ENCODE assay signal across 10 mouse cellular contexts in genomic region chr8:123408586-123409544, GRCm38 (mm10). TPM values are rescaled to one million over a fixed set of nuclear protein-coding genes. Genes with fewer than 3 reads are reported as not detected.
A peak's percentile ranks its signal among the peaks of the same experiment; 100 is the strongest.
DNase-seq lines count a peak whose midpoint lies in the region; ATAC-seq lines count a peak whose summit lies in the region.
"Had no signal": no experiment of that assay in that cellular context is flagged by ENCODE, and none has a peak within 500 bp of the region (broad histone marks: within the 10 kb centered on the region; RNA-seq: fewer than 3 reads in every experiment).

No protein-coding gene starts in this region.

- peaks cover 80% of the 10 kb centered on the region for H3K4me1 ChIP-seq in liver, embryonic 12.5 days

- H3K27ac ChIP-seq in liver, embryonic 12.5 days, result no peak overlapping the region
- H3K27ac ChIP-seq: limb, embryonic 12.5 days had no signal

- no peaks in the 10 kb centered on the region for H3K9me3 ChIP-seq in liver, embryonic 12.5 days (replicated peaks)
- H3K9me3 ChIP-seq: limb, embryonic 12.5 days had no signal

- H3K9ac ChIP-seq in liver, embryonic 12.5 days, result 0 out of 2 replicates have a peak overlapping the region, but pooled peaks have one; percentile 5
- H3K9ac ChIP-seq: limb, embryonic 12.5 days had no signal

- H3K4me3 ChIP-seq in liver, embryonic 12.5 days, result no peak overlapping the region
- H3K4me3 ChIP-seq: limb, embryonic 12.5 days had no signal

- peak; percentile 55 for DNase-seq in ovary, postnatal 36 days (ENCODE audit: low spot score)
- DNase-seq in ovary, postnatal 14 days (ENCODE audit: low spot score), result no peak
- DNase-seq in spleen, postnatal 36 days (ENCODE audit: low spot score in 2 of 2), result peak; percentile 27 to 44
- no peak for DNase-seq in left cerebral cortex, postnatal 4 days
- no peak for DNase-seq in heart, postnatal 14 days
- DNase-seq in thymus, adult 18-20 months, result no peak
- DNase-seq: right cerebral cortex, adult 18-20 months had no signal

- H3K27me3 ChIP-seq in liver, embryonic 12.5 days (replicated peaks), result peaks cover 60% of the 10 kb centered on the region

- WGBS in liver, embryonic 12.5 days (ENCODE audit: insufficient replicate concordance), result 28% methylated on average over 9 of the region's 9 CpGs

- ATAC-seq in erythroblast, adult 5-6 weeks (replicated peaks; ENCODE audit: low FRiP score, poor library complexity, severe bottlenecking), result peak; percentile 71
- peak; percentile 60 for ATAC-seq in liver, embryonic 12.5 days

- intact Hi-C loops in left cerebral cortex, postnatal 4 days (cut with DNase I), result no loop called here
- intact Hi-C loops in heart, postnatal 14 days (cut with DNase I), result no loop called here

- no peaks in the 10 kb centered on the region for H3K36me3 ChIP-seq in liver, embryonic 12.5 days
- H3K36me3 ChIP-seq: limb, embryonic 12.5 days had no signal

- H3K4me2 ChIP-seq in liver, embryonic 12.5 days, result 0 out of 2 replicates have a peak overlapping the region, but pooled peaks have one; percentile 21
- H3K4me2 ChIP-seq: limb, embryonic 12.5 days had no signal

RNA-seq across cellular contexts. Expression of gene Mc1r, which starts 2.0 kb away (rescaled TPM):
- not detected in 2 replicates for total RNA-seq in erythroblast, adult 5-6 weeks (2015; ENCODE audit: low replicate concordance)
- not detected in 2 replicates for total RNA-seq in erythroblast, adult 5-6 weeks (2017; ENCODE audit: low replicate concordance)
- polyA plus RNA-seq in liver, embryonic 12.5 days (2016; fragmentation: Nextera tagmentation; extraction: Ambion mirVana), result not detected in 2 replicates
- not detected for total RNA-seq in left cerebral cortex, postnatal 4 days (2021)
- total RNA-seq in heart, postnatal 14 days (2021), result not detected
- polyA plus RNA-seq: limb, embryonic 12.5 days had no signal

RNA-seq across cellular contexts. Expression of gene Tubb3, which starts 2.4 kb away (rescaled TPM):
- total RNA-seq in erythroblast, adult 5-6 weeks (2015; ENCODE audit: low replicate concordance), result 3.8 TPM in 1 of 2 replicates, not detected in the other
- total RNA-seq in erythroblast, adult 5-6 weeks (2017; ENCODE audit: low replicate concordance), result not detected in 2 replicates
- polyA plus RNA-seq in liver, embryonic 12.5 days (2016; fragmentation: Nextera tagmentation; extraction: Ambion mirVana), result 0.41 and 0.76 TPM in 2 replicates
- total RNA-seq in left cerebral cortex, postnatal 4 days (2021), result 1,000 to 10,000 TPM; 2,432 to 2,471 TPM
- total RNA-seq in heart, postnatal 14 days (2021), result under 1 TPM; 0.61 to 0.67 TPM

RNA-seq across cellular contexts. Expression of gene Def8, which starts 14.5 kb away (rescaled TPM):
- 11.3 and 15.8 TPM in 2 replicates for total RNA-seq in erythroblast, adult 5-6 weeks (2015; ENCODE audit: low replicate concordance)
- 12.8 and 16.5 TPM in 2 replicates for total RNA-seq in erythroblast, adult 5-6 weeks (2017; ENCODE audit: low replicate concordance)
- 17.2 and 18.4 TPM in 2 replicates for polyA plus RNA-seq in liver, embryonic 12.5 days (2016; fragmentation: Nextera tagmentation; extraction: Ambion mirVana)
- total RNA-seq in left cerebral cortex, postnatal 4 days (2021), result 10 to 100 TPM; 68.3 to 70.1 TPM
- 10 to 100 TPM; 45.8 to 50.8 TPM for total RNA-seq in heart, postnatal 14 days (2021)

RNA-seq across cellular contexts. Expression of gene Tcf25, which starts 35.3 kb away (rescaled TPM):
- total RNA-seq in erythroblast, adult 5-6 weeks (2015; ENCODE audit: low replicate concordance), result 25.3 and 45.0 TPM in 2 replicates
- 19.5 and 29.4 TPM in 2 replicates for total RNA-seq in erythroblast, adult 5-6 weeks (2017; ENCODE audit: low replicate concordance)
- 79.2 and 94.3 TPM in 2 replicates for polyA plus RNA-seq in liver, embryonic 12.5 days (2016; fragmentation: Nextera tagmentation; extraction: Ambion mirVana)
- 100 to 1,000 TPM; 334 to 346 TPM for total RNA-seq in left cerebral cortex, postnatal 4 days (2021)
- total RNA-seq in heart, postnatal 14 days (2021), result 100 to 1,000 TPM; 136 to 149 TPM

Comparison
In these comparisons a context has a peak if more than half of its experiments do, and no peak if none do; other contexts are left out.
1. DNase-seq: peak in ovary, postnatal 36 days (single experiment) and spleen, postnatal 36 days (2 of 2); none in ovary, postnatal 14 days (single experiment), left cerebral cortex, postnatal 4 days (single experiment), heart, postnatal 14 days (0 of 2) and thymus, adult 18-20 months (0 of 2).
2. RNA of gene Tubb3, which starts 2.4 kb away (total RNA-seq): 2,432 to 2,471 TPM in left cerebral cortex, postnatal 4 days; 3.8 TPM in erythroblast, adult 5-6 weeks and 0.61 to 0.67 TPM in heart, postnatal 14 days; every median in the first group is over 100 times any median in the second.